Mouse (Mus musculus): ENCODE measurements around the gene Ccdc137. TPM values are rescaled to one million over a fixed set of nuclear protein-coding genes. Genes with fewer than 3 reads are reported as not detected.
A peak's percentile ranks its signal among the peaks of the same experiment; 100 is the strongest.

The Ccdc137 gene
- polyA plus RNA-seq, 1 experiment from 2014 or later, result 25.4 TPM

DNA sequence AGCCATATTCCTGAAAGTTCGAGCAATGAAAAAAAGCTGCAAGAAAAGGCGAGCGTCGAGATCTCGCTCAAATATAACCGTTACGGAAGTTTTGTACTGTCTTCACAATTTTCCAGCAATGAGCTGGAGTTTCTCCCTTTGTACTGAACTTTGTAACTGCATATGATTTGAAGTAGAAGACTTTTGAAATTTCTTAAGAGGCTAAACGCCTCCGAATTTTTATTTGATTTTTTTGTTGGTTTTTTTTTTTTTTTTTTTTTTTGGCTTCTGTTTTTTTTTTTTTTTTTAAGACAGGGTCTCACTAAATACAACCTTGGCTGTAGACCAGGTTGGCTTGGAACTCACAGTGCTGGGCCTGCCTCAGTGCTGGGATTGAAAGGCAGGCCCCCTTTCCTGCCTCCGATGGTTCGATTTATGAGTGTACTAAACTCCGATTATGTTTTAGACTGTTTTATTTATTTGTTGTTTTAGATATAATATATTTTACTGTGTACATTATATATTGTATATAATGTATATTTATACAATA lies 20.0 kb upstream of the Ccdc137 start:
- H3K27ac ChIP-seq (ENCODE audit: low read depth, low read length), result no peak overlapping the region
- DNase-seq (ENCODE audit: low spot score, missing footprints) (no peak), ATAC-seq (ENCODE audit: low FRiP score) (no peak)
- H3K4me1 ChIP-seq (ENCODE audit: control insufficient read depth, insufficient read depth, low read length), result peaks cover 11% of the 10 kb centered on the region
- peak overlapping the region; percentile 98 for H3K9ac ChIP-seq (ENCODE audit: low read length)
- H3K36me3 ChIP-seq (ENCODE audit: control insufficient read depth, insufficient read depth, low read length), result peaks cover 5% of the 10 kb centered on the region; the same call in 1 of the 2 replicates
- peak overlapping the region; percentile 99 for H3K4me3 ChIP-seq (ENCODE audit: low read depth, low read length)
- H3K4me2 ChIP-seq, result peak overlapping the region; percentile 86
- 34% methylated on average over 12 of the region's 12 CpGs for WGBS
- H3K9me3 ChIP-seq (ENCODE audit: control insufficient read depth, low read length), result no peaks in the 10 kb centered on the region
- no peaks in the 10 kb centered on the region for H3K27me3 ChIP-seq (ENCODE audit: control insufficient read depth, insufficient read depth, low read length)

DNA sequence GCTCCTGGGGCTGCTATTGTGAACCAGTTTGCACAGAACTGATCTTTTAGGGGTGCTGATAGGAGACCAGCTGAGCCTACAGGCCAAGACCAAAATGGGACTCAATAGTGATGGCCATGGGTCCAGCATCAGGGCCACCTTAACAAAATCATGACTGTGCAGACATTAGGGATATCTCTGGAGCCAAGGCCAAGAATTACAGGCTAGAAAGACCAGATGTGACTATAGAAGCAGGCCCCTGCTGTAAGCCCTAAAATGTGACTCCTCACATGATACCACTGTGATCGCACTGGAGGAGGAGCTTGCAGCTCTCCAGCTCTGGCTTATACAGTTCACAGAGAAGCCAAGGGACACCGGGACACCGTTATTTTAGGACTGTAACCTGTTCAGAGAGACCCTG lies 15.6 kb upstream of the Ccdc137 start, which contains the start of gene Tspan10:
Gene Tspan10, plus strand, starts transcription at position 301 of the 400 bp plus-strand sequence.
- Histone ChIP-seq H3K36me3 (ENCODE audit: control insufficient read depth, insufficient read depth, low read length) (no peaks in the 10 kb centered on the region), H3K9ac (ENCODE audit: low read length) (no peak within 1 kb of the TSS), H3K9me3 (ENCODE audit: control insufficient read depth, low read length) (no peaks in the 10 kb centered on the region), H3K4me1 (ENCODE audit: control insufficient read depth, insufficient read depth, low read length) (no peaks in the 10 kb centered on the region), H3K4me3 (ENCODE audit: low read depth, low read length) (no peak within 1 kb of the TSS), H3K27ac (ENCODE audit: low read depth, low read length) (no peak within 1 kb of the TSS), H3K27me3 (ENCODE audit: control insufficient read depth, insufficient read depth, low read length) (no peaks in the 10 kb centered on the region), H3K4me2 (no peak within 1 kb of the TSS)
- 84% methylated on average over 3 of the region's 3 CpGs for WGBS
- ATAC-seq (ENCODE audit: low FRiP score), result no peak
- DNase-seq (ENCODE audit: low spot score, missing footprints), result no peak

DNA sequence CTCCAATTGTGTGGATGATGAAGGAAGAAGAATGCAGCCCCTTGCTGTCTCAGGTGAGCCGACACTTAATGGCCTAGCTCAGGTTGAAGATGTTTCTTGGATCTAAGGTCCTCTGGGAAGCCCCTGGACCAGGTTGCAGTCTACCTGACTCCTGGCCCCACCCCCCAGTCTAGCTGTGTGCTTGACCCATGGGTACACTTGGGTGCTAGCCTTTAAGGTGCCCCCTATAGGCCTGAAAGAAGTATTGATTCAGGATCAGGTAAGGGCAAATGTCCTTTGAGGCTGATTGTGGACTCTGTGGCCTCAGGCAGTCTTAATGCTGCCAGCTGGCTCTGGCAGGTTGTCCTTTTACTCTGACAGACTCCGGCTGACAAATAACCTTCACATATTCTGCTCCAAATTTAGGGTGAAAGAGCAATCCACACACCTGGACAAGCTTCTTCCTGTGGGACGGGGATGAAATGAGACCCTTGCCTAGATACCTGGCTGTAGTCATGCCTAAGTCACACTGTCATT lies 15.1 kb upstream of the Ccdc137 start:
- Histone ChIP-seq H3K4me3 (ENCODE audit: low read depth, low read length) (no peak overlapping the region), H3K27me3 (ENCODE audit: control insufficient read depth, insufficient read depth, low read length) (no peaks in the 10 kb centered on the region), H3K9me3 (ENCODE audit: control insufficient read depth, low read length) (no peaks in the 10 kb centered on the region), H3K27ac (ENCODE audit: low read depth, low read length) (no peak overlapping the region), H3K36me3 (ENCODE audit: control insufficient read depth, insufficient read depth, low read length) (no peaks in the 10 kb centered on the region), H3K4me1 (ENCODE audit: control insufficient read depth, insufficient read depth, low read length) (no peaks in the 10 kb centered on the region), H3K9ac (ENCODE audit: low read length) (no peak overlapping the region), H3K4me2 (no peak overlapping the region)
- 93% methylated on average over 3 of the region's 3 CpGs for WGBS
- DNase-seq (ENCODE audit: low spot score, missing footprints) (no peak), ATAC-seq (ENCODE audit: low FRiP score) (no peak)

DNA sequence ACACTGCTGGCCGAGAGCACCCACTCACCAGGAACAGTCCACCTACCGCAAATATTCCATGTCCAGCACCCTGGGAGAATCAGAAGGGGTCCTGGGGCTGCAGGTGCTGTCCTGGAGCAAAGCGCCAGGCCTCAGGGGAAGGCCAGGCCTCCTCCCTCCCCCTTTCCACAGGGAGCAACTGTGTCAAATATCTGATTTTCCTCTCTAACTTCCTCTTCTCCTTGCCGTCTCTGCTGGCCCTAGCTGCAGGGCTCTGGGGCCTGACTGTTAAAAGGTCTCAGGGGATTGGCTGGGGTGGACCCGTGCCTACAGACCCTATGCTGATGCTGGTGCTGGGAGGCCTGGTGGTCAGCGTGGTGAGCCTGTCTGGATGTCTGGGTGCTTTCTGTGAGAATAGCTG lies 13.8 kb upstream of the Ccdc137 start:
- Histone ChIP-seq H3K36me3 (ENCODE audit: control insufficient read depth, insufficient read depth, low read length) (no peaks in the 10 kb centered on the region), H3K4me3 (ENCODE audit: low read depth, low read length) (no peak overlapping the region), H3K4me1 (ENCODE audit: control insufficient read depth, insufficient read depth, low read length) (no peaks in the 10 kb centered on the region), H3K27ac (ENCODE audit: low read depth, low read length) (no peak overlapping the region), H3K4me2 (no peak overlapping the region), H3K27me3 (ENCODE audit: control insufficient read depth, insufficient read depth, low read length) (no peaks in the 10 kb centered on the region), H3K9ac (ENCODE audit: low read length) (no peak overlapping the region), H3K9me3 (ENCODE audit: control insufficient read depth, low read length) (no peaks in the 10 kb centered on the region)
- ATAC-seq (ENCODE audit: low FRiP score) (no peak), DNase-seq (ENCODE audit: low spot score, missing footprints) (no peak)
- WGBS, result 76% methylated on average over 6 of the region's 6 CpGs

DNA sequence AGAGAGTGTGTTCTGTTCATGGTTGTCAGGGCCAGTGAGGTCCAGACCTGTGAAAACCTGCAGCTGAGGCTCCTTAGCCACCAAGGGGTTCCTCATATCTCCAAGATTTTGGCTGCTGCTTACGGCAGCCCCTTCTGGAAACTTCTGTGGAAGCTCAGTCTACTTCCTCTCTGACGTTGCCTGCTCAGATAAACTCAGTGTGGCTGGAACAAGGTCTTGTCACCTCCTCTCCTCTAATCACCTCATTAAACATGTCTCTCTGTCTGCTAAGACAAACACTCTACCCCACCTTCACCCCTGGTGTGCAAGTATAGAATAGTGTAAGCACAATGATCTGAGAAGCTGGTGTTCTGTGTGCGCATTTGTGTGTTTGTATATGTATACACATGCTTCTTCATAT lies 12.4 kb upstream of the Ccdc137 start:
- ATAC-seq (ENCODE audit: low FRiP score) (no peak), DNase-seq (ENCODE audit: low spot score, missing footprints) (no peak)
- Histone ChIP-seq H3K27ac (ENCODE audit: low read depth, low read length) (no peak overlapping the region), H3K27me3 (ENCODE audit: control insufficient read depth, insufficient read depth, low read length) (no peaks in the 10 kb centered on the region), H3K36me3 (ENCODE audit: control insufficient read depth, insufficient read depth, low read length) (no peaks in the 10 kb centered on the region), H3K4me2 (no peak overlapping the region), H3K4me3 (ENCODE audit: low read depth, low read length) (no peak overlapping the region), H3K9ac (ENCODE audit: low read length) (no peak overlapping the region), H3K9me3 (ENCODE audit: control insufficient read depth, low read length) (no peaks in the 10 kb centered on the region), H3K4me1 (ENCODE audit: control insufficient read depth, insufficient read depth, low read length) (no peaks in the 10 kb centered on the region)
- WGBS, result 87% methylated on average over 3 of the region's 3 CpGs

DNA sequence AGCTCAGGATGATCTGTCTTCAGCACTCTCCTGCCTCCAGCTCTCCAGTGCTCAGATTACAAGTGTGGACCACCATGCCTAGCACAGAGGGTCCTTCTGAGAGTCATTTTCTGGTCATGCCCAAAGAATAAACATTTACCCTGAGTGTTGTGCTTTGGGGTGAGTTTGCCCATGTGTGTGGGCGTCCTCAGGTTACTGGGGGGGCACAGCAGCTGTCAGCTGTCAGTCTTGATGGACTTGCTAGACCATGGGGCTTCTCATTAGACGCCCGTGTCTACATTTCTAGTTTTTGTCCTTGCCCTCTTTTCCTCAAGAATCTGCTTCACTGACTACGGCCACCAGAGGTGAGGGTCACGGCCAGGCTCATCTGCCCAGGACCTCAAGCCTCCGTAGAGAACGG lies 10.7 kb upstream of the Ccdc137 start:
- Histone ChIP-seq H3K4me1 (ENCODE audit: control insufficient read depth, insufficient read depth, low read length) (no peaks in the 10 kb centered on the region), H3K4me2 (no peak overlapping the region), H3K27ac (ENCODE audit: low read depth, low read length) (no peak overlapping the region), H3K9me3 (ENCODE audit: control insufficient read depth, low read length) (no peaks in the 10 kb centered on the region), H3K27me3 (ENCODE audit: control insufficient read depth, insufficient read depth, low read length) (no peaks in the 10 kb centered on the region), H3K4me3 (ENCODE audit: low read depth, low read length) (no peak overlapping the region), H3K9ac (ENCODE audit: low read length) (no peak overlapping the region), H3K36me3 (ENCODE audit: control insufficient read depth, insufficient read depth, low read length) (no peaks in the 10 kb centered on the region)
- no peak for DNase-seq (ENCODE audit: low spot score, missing footprints)
- WGBS, result 82% methylated on average over 7 of the region's 7 CpGs
- ATAC-seq (ENCODE audit: low FRiP score), result no peak

DNA sequence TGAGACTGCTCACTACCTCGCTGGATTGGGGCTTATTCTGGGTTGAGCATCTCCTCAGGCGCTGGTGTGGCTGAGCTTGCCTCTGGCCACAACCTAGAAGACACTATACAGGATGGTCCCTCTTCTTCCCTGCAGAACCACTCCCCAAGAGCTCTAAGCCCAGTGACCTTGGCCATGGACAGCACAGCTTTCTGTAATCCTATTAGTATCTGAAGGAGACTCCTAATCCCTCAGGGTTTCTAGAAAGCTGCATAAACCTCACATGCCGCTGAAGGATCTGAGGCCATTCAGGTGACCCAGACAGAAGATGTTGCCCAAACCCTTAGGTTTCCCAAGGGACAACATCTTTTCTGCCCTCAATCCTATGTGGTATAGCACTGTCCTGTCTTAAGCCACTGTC lies 5.7 kb upstream of the Ccdc137 start:
- Histone ChIP-seq H3K36me3 (ENCODE audit: control insufficient read depth, insufficient read depth, low read length) (no peaks in the 10 kb centered on the region), H3K27me3 (ENCODE audit: control insufficient read depth, insufficient read depth, low read length) (no peaks in the 10 kb centered on the region), H3K4me1 (ENCODE audit: control insufficient read depth, insufficient read depth, low read length) (no peaks in the 10 kb centered on the region), H3K4me3 (ENCODE audit: low read depth, low read length) (no peak overlapping the region), H3K9ac (ENCODE audit: low read length) (no peak overlapping the region; the same call in 1 of the 2 replicates), H3K27ac (ENCODE audit: low read depth, low read length) (no peak overlapping the region), H3K4me2 (no peak overlapping the region), H3K9me3 (ENCODE audit: control insufficient read depth, low read length) (no peaks in the 10 kb centered on the region)
- no peak for ATAC-seq (ENCODE audit: low FRiP score)
- WGBS, result 61% methylated on average over 3 of the region's 3 CpGs
- no peak for DNase-seq (ENCODE audit: low spot score, missing footprints)

DNA sequence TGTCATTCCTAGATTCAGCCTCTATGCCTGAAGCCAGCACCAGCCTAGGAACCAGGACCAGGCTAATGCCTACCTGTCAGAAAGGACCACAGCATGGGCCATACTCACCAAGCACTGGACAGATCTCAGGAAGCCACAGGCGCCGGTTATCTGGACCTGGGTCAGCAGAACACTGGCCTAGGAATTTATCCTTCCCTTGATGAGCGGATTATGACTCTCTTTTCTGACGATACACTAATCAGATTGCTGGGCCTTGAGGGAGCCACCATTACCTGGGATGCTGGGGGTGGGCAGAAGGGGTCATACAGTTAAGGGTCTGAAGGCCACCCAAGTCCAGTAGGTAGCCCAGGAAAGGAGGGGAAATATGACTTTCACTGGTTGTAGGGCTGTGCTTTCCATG lies 4.6 kb upstream of the Ccdc137 start, which contains the start of gene Pde6g:
Gene Pde6g, minus strand, starts transcription at position 195 of the 400 bp plus-strand sequence.
- H3K4me3 ChIP-seq (ENCODE audit: low read depth, low read length), result no peak within 1 kb of the TSS
- no peaks in the 10 kb centered on the region for H3K9me3 ChIP-seq (ENCODE audit: control insufficient read depth, low read length)
- no peak for ATAC-seq (ENCODE audit: low FRiP score)
- H3K27ac ChIP-seq (ENCODE audit: low read depth, low read length), result no peak within 1 kb of the TSS
- no peaks in the 10 kb centered on the region for H3K36me3 ChIP-seq (ENCODE audit: control insufficient read depth, insufficient read depth, low read length)
- H3K27me3 ChIP-seq (ENCODE audit: control insufficient read depth, insufficient read depth, low read length), result no peaks in the 10 kb centered on the region
- no peak within 1 kb of the TSS; the same call in 1 of the 2 replicates for H3K9ac ChIP-seq (ENCODE audit: low read length)
- no peaks in the 10 kb centered on the region for H3K4me1 ChIP-seq (ENCODE audit: control insufficient read depth, insufficient read depth, low read length)
- no peak within 1 kb of the TSS for H3K4me2 ChIP-seq
- DNase-seq (ENCODE audit: low spot score, missing footprints), result no peak
- WGBS, result 88% methylated on average over 4 of the region's 4 CpGs

DNA sequence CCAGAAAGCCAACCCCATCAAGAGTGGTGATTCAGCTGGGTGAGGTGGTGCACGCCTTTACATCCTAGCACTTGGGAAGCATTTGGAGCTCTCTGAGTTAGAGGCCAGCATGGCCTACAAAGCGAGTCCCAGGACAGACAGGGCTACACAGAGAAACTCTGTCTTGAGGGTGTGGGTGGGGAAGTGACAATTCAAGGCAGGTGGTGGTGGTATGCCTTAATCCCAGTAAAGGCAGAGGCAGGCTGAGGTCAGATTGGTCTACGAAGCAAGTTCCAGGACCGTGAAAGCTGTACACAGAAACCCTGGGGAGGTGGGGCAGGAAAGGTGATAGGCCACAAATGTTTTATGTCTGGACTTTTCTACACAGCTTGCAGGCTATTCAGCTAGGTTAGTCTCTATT lies 3.0 kb upstream of the Ccdc137 start:
- Histone ChIP-seq H3K4me3 (ENCODE audit: low read depth, low read length) (no peak overlapping the region), H3K27ac (ENCODE audit: low read depth, low read length) (no peak overlapping the region), H3K4me1 (ENCODE audit: control insufficient read depth, insufficient read depth, low read length) (peaks cover 5% of the 10 kb centered on the region), H3K9ac (ENCODE audit: low read length) (no peak overlapping the region), H3K36me3 (ENCODE audit: control insufficient read depth, insufficient read depth, low read length) (0 out of 2 replicates have a peak, but pooled peaks cover 4% of the 10 kb centered on the region), H3K27me3 (ENCODE audit: control insufficient read depth, insufficient read depth, low read length) (no peaks in the 10 kb centered on the region), H3K4me2 (no peak overlapping the region), H3K9me3 (ENCODE audit: control insufficient read depth, low read length) (no peaks in the 10 kb centered on the region)
- WGBS, result 89% methylated on average over 4 of the region's 4 CpGs
- DNase-seq (ENCODE audit: low spot score, missing footprints), result no peak
- no peak for ATAC-seq (ENCODE audit: low FRiP score)

All from midbrain, embryonic 11.5 days (tissue).